Mouse (Mus musculus) embryonic stem cell, embryonic (primary cell): ENCODE data around the gene Ninl.

ENCODE experiments used
- CTCF ChIA-PET, 4 experiments: fragments of 300-600 bp in 2 of 4; fragments of 350-600 bp in 2 of 4; sonication (Branson Sonifier 250); formaldehyde crosslinking; loops; one replicate each; lab custom pipeline; 2022; ENCODE audit warnings: inconsistent platforms in 2 of 4; lab: Charles Lee
- POLR2A ChIA-PET, 4 experiments: fragments of 300-600 bp in 2 of 4; fragments of 350-600 bp in 2 of 4; sonication (Branson Sonifier 250); formaldehyde crosslinking; loops; one replicate each; lab custom pipeline; 2022; ENCODE audit warnings: antibody characterized with exemption in 4 of 4, inconsistent platforms in 1 of 4; lab: Charles Lee

The Ninl gene

GRCm38 (mm10) chr2:150934659-150935058 lies 104.5 kb downstream of the Ninl start:
- CTCF ChIA-PET, result no interaction called here
- POLR2A ChIA-PET, result interaction anchor here in 2 of 4 experiments (1.1 to 2.0 kb wide), 2 partner anchors 67 to 106 kb away, joined by 3 to 7 read pairs; partner anchors contain the start of genes Nanp (in 1 of the 2) and Ninl (in 1 of the 2)

GRCm38 (mm10) chr2:150933482-150933881 lies 105.7 kb downstream of the Ninl start:
- ChIA-PET CTCF (no interaction called here), POLR2A (interaction anchor here in 3 of 4 experiments (0.5 to 2.4 kb wide), 18 partner anchors 8 to 320 kb away, joined by 3 to 13 read pairs (median 4); partner anchors contain the start of genes Abhd12 (in 2 of the 3), Gins1 (in 1 of the 3), Nanp (in 1 of the 3) and Ninl (in 1 of the 3))

GRCm38 (mm10) chr2:150930806-150931205 lies 108.4 kb downstream of the Ninl start:
- POLR2A ChIA-PET, result interaction anchor here (0.6 to 1.9 kb wide), 10 partner anchors 13 to 110 kb away, joined by 3 to 8 read pairs (median 3); partner anchors contain the start of genes Abhd12 (in 1 of the 4), Nanp (in 1 of the 4) and Ninl (in 1 of the 4)
- CTCF ChIA-PET, result no interaction called here

GRCm38 (mm10) chr2:150929156-150929555 lies 110.0 kb downstream of the Ninl start:
- ChIA-PET CTCF (no interaction called here), POLR2A (interaction anchor here in 2 of 4 experiments (0.6 to 1.0 kb wide), 2 partner anchors 9 to 17 kb away, joined by 3 read pairs; no protein-coding TSS in a partner anchor)

- POLR2A ChIA-PET, result interaction anchor here in 1 of 4 experiments (0.7 to 1.5 kb wide), 2 partner anchors 15 to 628 kb away, joined by 6 to 7 read pairs; no protein-coding TSS in a partner anchor
- CTCF ChIA-PET, result interaction anchor here in 1 of 4 experiments (0.6 kb wide), 1 partner anchor 134 kb away, joined by 7 read pairs; no protein-coding TSS in a partner anchor
Measured at GRCm38 (mm10) chr2:150927038-150927720, 112.0 kb downstream of the Ninl start.

- ChIA-PET POLR2A (interaction anchor here in 3 of 4 experiments (0.6 to 1.5 kb wide), 3 partner anchors 14 to 97 kb away, joined by 4 to 5 read pairs (median 5); no protein-coding TSS in a partner anchor), CTCF (no interaction called here)
Measured at GRCm38 (mm10) chr2:150923505-150923904, 115.7 kb downstream of the Ninl start.

- ChIA-PET CTCF (no interaction called here), POLR2A (interaction anchor here in 3 of 4 experiments (0.6 to 4.9 kb wide), 4 partner anchors 13 to 18 kb away, joined by 3 to 20 read pairs (median 4); partner anchors contain the start of gene Abhd12 (in 1 of the 3))
Measured at GRCm38 (mm10) chr2:150923026-150923425, 116.2 kb downstream of the Ninl start.

- ChIA-PET CTCF (no interaction called here), POLR2A (interaction anchor here in 2 of 4 experiments (1.2 to 4.9 kb wide), 2 partner anchors 12 to 18 kb away, joined by 3 to 20 read pairs; partner anchors contain the start of gene Abhd12 (in 1 of the 2))
Measured at GRCm38 (mm10) chr2:150922165-150922564, 117.0 kb downstream of the Ninl start.

GRCm38 (mm10) chr2:150921697-150922096 lies 117.5 kb downstream of the Ninl start:
- POLR2A ChIA-PET, result interaction anchor here in 2 of 4 experiments (1.2 to 4.9 kb wide), 2 partner anchors 12 to 17 kb away, joined by 3 to 20 read pairs; partner anchors contain the start of gene Abhd12 (in 1 of the 2)
- CTCF ChIA-PET, result no interaction called here

- CTCF ChIA-PET, result no interaction called here
- POLR2A ChIA-PET, result interaction anchor here in 1 of 4 experiments (0.6 to 4.9 kb wide), 4 partner anchors 9 to 117 kb away, joined by 3 to 20 read pairs (median 4); partner anchors contain the start of gene Abhd12
Measured at GRCm38 (mm10) chr2:150920543-150920942, 118.6 kb downstream of the Ninl start.

GRCm38 (mm10) chr2:150918720-150919119 lies 120.5 kb downstream of the Ninl start:
- POLR2A ChIA-PET, result interaction anchor here in 3 of 4 experiments (0.7 to 4.9 kb wide), 6 partner anchors 9 to 80 kb away, joined by 3 to 20 read pairs (median 8); partner anchors contain the start of genes Abhd12 (in 1 of the 3) and Gins1 (in 1 of the 3)

GRCm38 (mm10) chr2:150915786-150916185 lies 123.4 kb downstream of the Ninl start:
- ChIA-PET POLR2A (interaction anchor here in 2 of 4 experiments (1.3 to 1.7 kb wide), 2 partner anchors 11 to 123 kb away, joined by 3 to 7 read pairs; partner anchors contain the start of genes Abhd12 (in 1 of the 2), Nanp (in 1 of the 2) and Ninl (in 1 of the 2)), CTCF (no interaction called here)

More at GRCm38 (mm10) chr2:150918720-150919119, 120.5 kb downstream of the Ninl start:
- CTCF ChIA-PET, result interaction anchor here in 2 of 4 experiments (0.6 kb wide), 2 partner anchors 54 to 1030 kb away, joined by 3 read pairs; no protein-coding TSS in a partner anchor

GRCm38 (mm10) chr2:150914781-150915515 lies 124.2 kb downstream of the Ninl start:
- ChIA-PET POLR2A (interaction anchor here in 2 of 4 experiments (1.3 to 1.7 kb wide), 2 partner anchors 10 to 124 kb away, joined by 3 to 7 read pairs; partner anchors contain the start of genes Abhd12 (in 1 of the 2), Nanp (in 1 of the 2) and Ninl (in 1 of the 2)), CTCF (no interaction called here)

- POLR2A ChIA-PET, result interaction anchor here (0.6 to 2.4 kb wide), 45 partner anchors 9 to 1430 kb away, joined by 3 to 20 read pairs (median 5); partner anchors contain the start of genes Nanp (in 2 of the 4), Ninl (in 2 of the 4), Entpd6 (in 1 of the 4) and Pygb (in 1 of the 4)
- CTCF ChIA-PET, result interaction anchor here in 2 of 4 experiments (0.7 to 0.8 kb wide), 2 partner anchors 720 to 955 kb away, joined by 3 to 4 read pairs; no protein-coding TSS in a partner anchor
Measured at GRCm38 (mm10) chr2:150910295-150910881, 128.8 kb downstream of the Ninl start.

- CTCF ChIA-PET, result interaction anchor here in 2 of 4 experiments (0.5 to 1.0 kb wide), 7 partner anchors 109 to 956 kb away, joined by 3 to 8 read pairs (median 3); no protein-coding TSS in a partner anchor
- POLR2A ChIA-PET, result interaction anchor here (0.5 to 2.7 kb wide), 93 partner anchors 9 to 1487 kb away, joined by 3 to 22 read pairs (median 4); partner anchors contain the start of genes Nanp (in 3 of the 4), Ninl (in 3 of the 4), Acss1 (in 2 of the 4) and Entpd6 (in 1 of the 4)
Measured at GRCm38 (mm10) chr2:150909429-150910039, 129.6 kb downstream of the Ninl start.

GRCm38 (mm10) chr2:150908881-150909280 lies 130.3 kb downstream of the Ninl start:
- ChIA-PET POLR2A (interaction anchor here in 3 of 4 experiments (0.7 to 2.7 kb wide), 72 partner anchors 8 to 1487 kb away, joined by 3 to 22 read pairs (median 5); partner anchors contain the start of genes Nanp (in 3 of the 3), Ninl (in 3 of the 3), Acss1 (in 2 of the 3) and Entpd6 (in 1 of the 3)), CTCF (interaction anchor here in 2 of 4 experiments (0.5 to 1.0 kb wide), 2 partner anchors 130 to 148 kb away, joined by 3 read pairs; no protein-coding TSS in a partner anchor)
